Mouse (Mus musculus): Measurements from ENCODE around the gene Ctsd.

GRCm38 (mm10) chr7:142394261-142395190, 6.7 kb upstream of the Ctsd start:
- TF ChIP-seq CTCF (IDR thresholded peaks at IDR 0.05; ENCODE audit: borderline replicate concordance, insufficient read depth, low read depth, low read length) = no peak
- no peak for TF ChIP-seq POLR2A (IDR thresholded peaks at IDR 0.05; ENCODE audit: borderline replicate concordance, insufficient read depth, low read length)
